ENCODE assay signal across 11 mouse cellular contexts in genomic region chr12:81852977-81853376, GRCm38 (mm10). TPM values are rescaled to one million over a fixed set of nuclear protein-coding genes. Genes with fewer than 3 reads are reported as not detected.
A peak's percentile ranks its signal among the peaks of the same experiment; 100 is the strongest.
DNase-seq lines count a peak whose midpoint lies in the region; ATAC-seq and TF ChIP-seq lines count a peak whose summit lies in the region.
"Had no signal": no experiment of that assay in that cellular context is flagged by ENCODE, and none has a peak within 500 bp of the region (broad histone marks: within the 10 kb centered on the region; RNA-seq: fewer than 3 reads in every experiment).

No protein-coding gene starts in this region.

- H3K27ac ChIP-seq in hindbrain, postnatal 0 days: no peak overlapping the region
- no peak overlapping the region for H3K27ac ChIP-seq in hindbrain, embryonic 10.5 days
- H3K27ac ChIP-seq in kidney, adult 2 months (ENCODE audit: insufficient read depth, low read depth, low read length): no peak overlapping the region
- H3K27ac ChIP-seq: liver, embryonic 15.5 days had no signal

- H3K9ac ChIP-seq in hindbrain, postnatal 0 days (replicated peaks; ENCODE audit: low read length): no peak overlapping the region
- H3K9ac ChIP-seq: liver, embryonic 15.5 days had no signal

- no peak for TF ChIP-seq CTCF in hindbrain, postnatal 0 days (IDR thresholded peaks at IDR 0.05; ENCODE audit: low read depth)
- TF ChIP-seq CTCF in kidney, adult 2 months (conservative IDR thresholded peaks at IDR 0.05; ENCODE audit: insufficient read depth, insufficient read length, low read depth, low read length): no peak

- TF ChIP-seq POLR2A in kidney, adult 2 months (IDR thresholded peaks at IDR 0.05; ENCODE audit: low read depth, low read length): no peak

- no peak overlapping the region for H3K4me2 ChIP-seq in hindbrain, postnatal 0 days (ENCODE audit: low read depth, low read length)
- H3K4me2 ChIP-seq: liver, embryonic 15.5 days had no signal

- no peak for ATAC-seq in hindbrain, postnatal 0 days
- ATAC-seq in activated CD4-positive, CD25-positive, alpha-beta regulatory T cell, adult 4 months: no peak

- no peaks in the 10 kb centered on the region for H3K36me3 ChIP-seq in hindbrain, postnatal 0 days (ENCODE audit: insufficient read depth, low read length)
- H3K36me3 ChIP-seq in hindbrain, embryonic 10.5 days: no peaks in the 10 kb centered on the region
- no peaks in the 10 kb centered on the region for H3K36me3 ChIP-seq in kidney, adult 2 months (ENCODE audit: control insufficient read depth, insufficient read depth, low read length)
- H3K36me3 ChIP-seq: liver, embryonic 15.5 days had no signal

- H3K4me1 ChIP-seq in hindbrain, postnatal 0 days (ENCODE audit: insufficient read depth, low read length): no peaks in the 10 kb centered on the region
- H3K4me1 ChIP-seq in hindbrain, embryonic 10.5 days (replicated peaks): peaks cover 12% of the 10 kb centered on the region
- no peaks in the 10 kb centered on the region for H3K4me1 ChIP-seq in kidney, adult 2 months (ENCODE audit: control insufficient read depth, insufficient read depth, low read length)
- H3K4me1 ChIP-seq: liver, embryonic 15.5 days had no signal

- H3K4me3 ChIP-seq in hindbrain, postnatal 0 days (ENCODE audit: low read length): no peak overlapping the region
- no peak overlapping the region for H3K4me3 ChIP-seq in hindbrain, embryonic 10.5 days
- H3K4me3 ChIP-seq in kidney, adult 2 months (ENCODE audit: insufficient read depth, low read depth, low read length): no peak overlapping the region
- H3K4me3 ChIP-seq: liver, embryonic 15.5 days had no signal

- no peaks in the 10 kb centered on the region for H3K27me3 ChIP-seq in hindbrain, postnatal 0 days (ENCODE audit: insufficient read depth, low read length)
- H3K27me3 ChIP-seq in hindbrain, embryonic 10.5 days (ENCODE audit: insufficient read depth, poor library complexity, severe bottlenecking): peaks cover 14% of the 10 kb centered on the region
- H3K27me3 ChIP-seq in kidney, adult 2 months (replicated peaks; ENCODE audit: control insufficient read depth, insufficient read depth, low read length): no peaks in the 10 kb centered on the region

- no peaks in the 10 kb centered on the region for H3K9me3 ChIP-seq in hindbrain, postnatal 0 days (ENCODE audit: low read length)
- H3K9me3 ChIP-seq in hindbrain, embryonic 10.5 days: no peaks in the 10 kb centered on the region
- H3K9me3 ChIP-seq: liver, embryonic 15.5 days had no signal

- peak; percentile 25 for DNase-seq in hindbrain, postnatal 0 days (ENCODE audit: low spot score)
- no peak for DNase-seq in hindbrain, embryonic 10.5 days (ENCODE audit: low spot score)
- DNase-seq in NIH3T3 (ENCODE audit: low read depth): peak; percentile 74
- peak; percentile 69 to 77 for DNase-seq in heart, adult 9 months (ENCODE audit: low spot score in 2 of 2)
- peak; percentile 75 for DNase-seq in lung, postnatal 10 days
- no peak for DNase-seq in c-Kit-positive CD71-positive TER-119-positive erythroid progenitor cells, embryonic 14.5 days (ENCODE audit: low spot score)
- no peak for DNase-seq in kidney, adult 2 months
- DNase-seq: cerebellum, adult 8-10 months; retina, postnatal 1 day had no signal

- 64% methylated on average over 14 of the region's 14 CpGs for WGBS in hindbrain, postnatal 0 days
- WGBS in hindbrain, embryonic 10.5 days: 89% methylated on average over 14 of the region's 14 CpGs
- 84% methylated on average over 14 of the region's 14 CpGs for WGBS in kidney, adult 2 months

RNA-seq across cellular contexts. Expression of gene Pcnx, which starts 6.8 kb away (rescaled TPM):
- total RNA-seq in hindbrain, postnatal 0 days (2014; rRNA removed): 37.6 and 42.4 TPM in 2 replicates
- 4.7 and 7.8 TPM in 2 replicates for polyA plus RNA-seq in hindbrain, postnatal 0 days (2015; fragmentation: Nextera tagmentation; extraction: Ambion mirVana)
- polyA plus RNA-seq in hindbrain, embryonic 10.5 days (2016; fragmentation: Nextera tagmentation; extraction: Ambion mirVana): 8.9 and 9.0 TPM in 2 replicates
- polyA plus RNA-seq in kidney, adult 2 months (2012; rRNA removed): 23.8 and 27.3 TPM in 2 replicates
- polyA plus RNA-seq in activated CD4-positive, CD25-positive, alpha-beta regulatory T cell, adult 4 months (2017; shearing (Covaris generic)): 10 to 100 TPM; 13.2 to 15.4 TPM

Comparison
In these comparisons a context has a peak if more than half of its experiments do, and no peak if none do; other contexts are left out.
1. DNase-seq: peak in hindbrain, postnatal 0 days (single experiment), NIH3T3 (single experiment), heart, adult 9 months (2 of 2) and lung, postnatal 10 days (single experiment); none in hindbrain, embryonic 10.5 days (single experiment), c-Kit-positive CD71-positive TER-119-positive erythroid progenitor cells, embryonic 14.5 days (single experiment) and kidney, adult 2 months (single experiment).